ENCODE assay signal across 19 mouse cellular contexts in the genomic region with DNA sequence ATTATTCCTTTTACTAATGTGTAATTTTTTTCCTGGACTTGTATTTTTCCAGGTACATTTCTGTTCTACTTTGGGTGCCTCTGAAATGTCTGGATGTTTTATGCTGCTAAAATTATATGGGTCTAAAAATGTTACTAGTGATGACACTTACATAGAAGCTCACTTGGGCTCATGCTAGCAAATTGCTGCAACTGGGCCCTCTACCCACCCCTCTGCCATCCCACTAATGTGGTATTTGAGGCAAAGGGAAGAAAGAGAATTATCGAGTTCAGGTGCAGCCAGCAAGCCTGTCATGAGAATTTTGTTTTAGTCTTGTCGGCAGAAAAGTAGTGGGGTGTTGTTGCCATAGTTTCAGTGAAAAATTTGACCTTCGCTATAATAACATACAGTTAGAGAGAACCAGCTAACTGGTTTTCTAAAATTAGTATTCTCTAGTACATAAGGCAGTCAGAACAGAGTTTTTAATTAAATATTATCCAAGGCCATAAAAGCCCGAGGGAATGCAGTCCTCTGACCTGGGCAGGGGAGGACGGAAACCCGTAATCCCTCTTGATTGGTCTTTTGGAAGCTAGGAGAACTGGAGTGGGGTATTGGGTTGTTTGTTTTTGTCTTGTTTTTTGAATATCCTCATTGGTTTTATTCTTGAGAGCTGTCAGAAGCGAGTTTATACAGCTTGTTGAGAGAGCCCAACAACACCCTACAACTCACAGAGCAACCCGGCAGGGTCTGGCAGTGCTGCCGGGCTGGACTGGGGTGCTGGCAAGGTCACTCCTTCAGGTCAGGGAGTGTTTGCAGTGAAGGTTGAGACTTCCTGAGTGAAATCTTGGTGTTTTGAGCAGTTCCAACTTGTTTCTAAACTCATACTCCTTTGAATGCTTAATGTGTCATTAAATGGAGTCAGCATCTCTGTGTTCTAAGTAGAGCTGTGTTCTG. TPM values are rescaled to one million over a fixed set of nuclear protein-coding genes. Genes with fewer than 3 reads are reported as not detected.
DNase-seq lines count a peak whose midpoint lies in the region; ATAC-seq and TF ChIP-seq lines count a peak whose summit lies in the region.
"Had no signal": no experiment of that assay in that cellular context is flagged by ENCODE, and none has a peak within 500 bp of the region (broad histone marks: within the 10 kb centered on the region; RNA-seq: fewer than 3 reads in every experiment).

No protein-coding gene starts in this region.

- 31% methylated on average over 9 of the region's 9 CpGs for WGBS in intestine, postnatal 0 days
- 40% methylated on average over 9 of the region's 9 CpGs for WGBS in kidney, embryonic 14.5 days

- intact Hi-C loops in left cerebral cortex, adult 2 months (cut with DNase I) = loop anchor here (5.0 kb wide), 1 partner anchor 68 kb away; no protein-coding TSS in a partner anchor

- no peak for ATAC-seq in intestine, postnatal 0 days
- ATAC-seq in kidney, embryonic 14.5 days (ENCODE audit: low FRiP score, low TSS enrichment) = peak; percentile 29; the same call in 1 of the 2 replicates
- ATAC-seq: forebrain, embryonic 13.5 days; lung, postnatal 0 days had no signal

- no peaks in the 10 kb centered on the region for H3K9me3 ChIP-seq in intestine, postnatal 0 days (ENCODE audit: control insufficient read depth)
- H3K9me3 ChIP-seq in kidney, embryonic 14.5 days (ENCODE audit: control insufficient read depth, low read length) = no peaks in the 10 kb centered on the region
- H3K9me3 ChIP-seq: forebrain, embryonic 13.5 days; heart, embryonic 12.5 days; hindbrain, embryonic 15.5 days; liver, embryonic 15.5 days; neural tube, embryonic 12.5 days had no signal

- no peaks in the 10 kb centered on the region for H3K36me3 ChIP-seq in intestine, postnatal 0 days (ENCODE audit: control insufficient read depth, insufficient read depth)
- H3K36me3 ChIP-seq in kidney, embryonic 14.5 days (ENCODE audit: control insufficient read depth, insufficient read depth, low read length) = no peaks in the 10 kb centered on the region
- H3K36me3 ChIP-seq: heart, embryonic 12.5 days; hindbrain, embryonic 15.5 days; liver, embryonic 15.5 days; neural tube, embryonic 12.5 days had no signal

- no peaks in the 10 kb centered on the region for H3K27me3 ChIP-seq in intestine, postnatal 0 days (replicated peaks; ENCODE audit: control insufficient read depth, insufficient read depth, low read length)
- H3K27me3 ChIP-seq in kidney, embryonic 14.5 days (ENCODE audit: control insufficient read depth, insufficient read depth, low read length) = no peaks in the 10 kb centered on the region
- H3K27me3 ChIP-seq: forebrain, embryonic 13.5 days; heart, embryonic 12.5 days; hindbrain, embryonic 15.5 days; liver, embryonic 15.5 days; neural tube, embryonic 12.5 days had no signal

- H3K9ac ChIP-seq in intestine, postnatal 0 days (ENCODE audit: low read depth, low read length) = no peak overlapping the region
- no peak overlapping the region for H3K9ac ChIP-seq in kidney, embryonic 14.5 days (ENCODE audit: low read depth, low read length)
- H3K9ac ChIP-seq: forebrain, embryonic 13.5 days; heart, embryonic 12.5 days; hindbrain, embryonic 15.5 days; liver, embryonic 15.5 days; neural tube, embryonic 12.5 days had no signal

- H3K4me2 ChIP-seq in intestine, postnatal 0 days (replicated peaks; ENCODE audit: low read depth) = peak overlapping the region; percentile 35; the same call in 1 of the 2 replicates
- H3K4me2 ChIP-seq in kidney, embryonic 14.5 days (replicated peaks; ENCODE audit: low read depth, low read length) = no peak overlapping the region
- H3K4me2 ChIP-seq: forebrain, embryonic 13.5 days; heart, embryonic 12.5 days; hindbrain, embryonic 15.5 days; liver, embryonic 15.5 days; neural tube, embryonic 12.5 days had no signal

- H3K4me1 ChIP-seq in intestine, postnatal 0 days (replicated peaks; ENCODE audit: control insufficient read depth, insufficient read depth, low read length) = peaks cover 5% of the 10 kb centered on the region; the same call in 1 of the 2 replicates
- peaks cover 32% of the 10 kb centered on the region for H3K4me1 ChIP-seq in kidney, embryonic 14.5 days (ENCODE audit: control insufficient read depth, insufficient read depth, low read length)

- H3K4me3 ChIP-seq in left cerebral cortex, adult 2 months = no peak overlapping the region
- no peak overlapping the region for H3K4me3 ChIP-seq in intestine, postnatal 0 days (ENCODE audit: low read depth, low read length)
- no peak overlapping the region for H3K4me3 ChIP-seq in kidney, embryonic 14.5 days (ENCODE audit: low read length)
- H3K4me3 ChIP-seq: forebrain, embryonic 13.5 days; heart, embryonic 12.5 days; hindbrain, embryonic 15.5 days; liver, embryonic 15.5 days; neural tube, embryonic 12.5 days had no signal

- no peak for TF ChIP-seq CTCF in left cerebral cortex, adult 2 months (IDR thresholded peaks at IDR 0.05)
- TF ChIP-seq CTCF in intestine, postnatal 0 days (IDR thresholded peaks at IDR 0.05; ENCODE audit: low read depth) = no peak

- peak overlapping the region; percentile 81 for H3K27ac ChIP-seq in left cerebral cortex, adult 2 months
- no peak overlapping the region for H3K27ac ChIP-seq in intestine, postnatal 0 days (ENCODE audit: low read depth, low read length)
- H3K27ac ChIP-seq in kidney, embryonic 14.5 days (ENCODE audit: low read depth, low read length) = no peak overlapping the region; the same call in 1 of the 2 replicates
- H3K27ac ChIP-seq: forebrain, embryonic 13.5 days; hindbrain, embryonic 15.5 days; liver, embryonic 15.5 days; neural tube, embryonic 12.5 days; stomach, postnatal 0 days had no signal

- DNase-seq in left cerebral cortex, adult 2 months (ENCODE audit: extremely low spot score in 1 of 2, low spot score in 2 of 2) = no peak
- DNase-seq in left cerebral cortex, adult 11 months (ENCODE audit: low spot score) = no peak
- DNase-seq in kidney, postnatal 4 days = peak; percentile 35 to 55
- DNase-seq in spleen, postnatal 10 days (ENCODE audit: low spot score in 2 of 2) = no peak
- DNase-seq in lung, postnatal 10 days = no peak
- DNase-seq: cerebellum, adult 11 months; cerebellum, postnatal 25 days; gastrocnemius, postnatal 25 days; heart, postnatal 36 days; right cerebral cortex, postnatal 25 days had no signal

RNA-seq across cellular contexts. Expression of a gene that starts 41.5 kb away (rescaled TPM):
- total RNA-seq in left cerebral cortex, adult 2 months (2021) = 100 to 1,000 TPM; 459 to 480 TPM
- polyA plus RNA-seq in intestine, postnatal 0 days (2015; fragmentation: Nextera tagmentation; extraction: Ambion mirVana) = 6.4 and 6.9 TPM in 2 replicates
- polyA plus RNA-seq in kidney, embryonic 14.5 days (2014; fragmentation: Nextera tagmentation; extraction: Ambion mirVana) = 13.8 and 22.4 TPM in 2 replicates

Comparison
In these comparisons a context has a peak if more than half of its experiments do, and no peak if none do; other contexts are left out.
1. DNase-seq: peak in kidney, postnatal 4 days (2 of 2); none in left cerebral cortex, adult 2 months (0 of 2), left cerebral cortex, adult 11 months (single experiment), spleen, postnatal 10 days (0 of 2) and lung, postnatal 10 days (single experiment).